Mouse (Mus musculus) kidney, adult 9 months (tissue): ENCODE results near the gene Ebi3.

Source experiments
- DNase-seq: peaks from one replicate; pipeline ENCODE4 v3.0.0; 2022

Ebi3 gene

GRCm38 (mm10) chr17:55958918-55959728 is 6.7 kb downstream of the Ebi3 start, which contains the start of gene Yju2:
TSS of gene Yju2 (plus strand) at chr17:55959099.
- peak; percentile 96 for DNase-seq

- DNase-seq = no peak
Measured at GRCm38 (mm10) chr17:55959946-55960740, 7.7 kb downstream of the Ebi3 start.

- no peak for DNase-seq
Measured at GRCm38 (mm10) chr17:55960791-55961190, 8.4 kb downstream of the Ebi3 start.

DNA sequence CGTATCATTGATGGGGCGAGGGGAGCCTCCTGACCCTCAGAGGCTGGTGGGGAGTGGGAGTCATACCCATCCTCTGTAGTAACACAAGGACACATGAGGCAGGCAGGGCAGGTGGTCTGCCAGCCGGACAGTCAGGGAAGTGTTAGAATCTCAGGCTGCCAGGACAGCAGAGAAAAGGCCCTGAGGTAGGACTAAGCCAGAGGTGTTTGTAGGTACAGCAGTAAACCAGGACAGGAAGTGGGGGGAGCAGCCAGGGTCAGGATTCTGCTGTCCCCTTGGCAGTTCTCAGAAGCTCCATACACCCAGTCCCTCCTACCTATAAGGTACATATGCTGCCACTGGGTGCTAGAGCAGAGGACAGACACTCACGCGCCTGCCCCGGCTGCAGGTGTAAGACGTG is 9.2 kb downstream of the Ebi3 start:
- no peak for DNase-seq

GRCm38 (mm10) chr17:55963171-55963570 is 10.7 kb downstream of the Ebi3 start:
- DNase-seq = no peak

DNA sequence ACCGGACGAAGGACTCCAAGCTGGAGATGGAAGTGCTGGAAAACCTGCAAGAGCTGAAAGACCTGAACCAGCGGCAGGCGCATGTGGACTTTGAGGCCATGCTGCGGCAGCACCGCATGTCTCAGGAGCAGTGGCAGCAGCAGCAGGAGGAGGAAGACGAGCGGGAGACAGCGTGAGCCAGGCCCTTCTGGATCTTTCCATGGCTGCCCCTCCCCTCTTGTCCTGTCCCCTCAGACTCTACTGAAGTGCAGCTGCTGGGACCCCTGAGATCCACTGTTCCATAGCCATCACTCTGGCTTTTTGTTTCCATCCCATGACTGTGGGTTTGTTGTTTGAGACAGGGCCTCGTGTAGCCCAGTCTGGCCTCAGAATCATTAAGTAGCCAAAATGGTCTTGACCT is 12.1 kb downstream of the Ebi3 start:
- DNase-seq = no peak

DNA sequence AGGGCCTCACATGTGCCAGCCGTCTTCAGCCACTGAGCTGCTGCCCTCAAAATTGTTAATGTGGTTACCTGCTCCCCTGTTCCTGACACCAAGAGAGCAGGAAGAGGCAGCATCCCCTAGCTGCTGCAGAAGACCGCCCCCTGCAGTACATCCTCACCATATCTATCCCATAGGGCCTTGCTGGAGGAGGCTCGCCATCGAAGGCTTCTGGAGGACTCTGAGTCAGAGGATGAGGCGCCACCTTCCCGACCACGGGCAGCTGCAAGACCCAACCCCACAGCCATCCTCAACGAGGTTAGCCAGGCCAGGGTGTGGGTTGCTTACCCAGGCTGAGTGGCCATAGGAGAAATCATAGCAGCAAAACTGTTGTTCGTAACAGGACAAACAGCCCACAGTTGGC is 12.6 kb downstream of the Ebi3 start:
- DNase-seq = no peak

GRCm38 (mm10) chr17:55967186-55967585 is 14.7 kb downstream of the Ebi3 start:
- DNase-seq = no peak

GRCm38 (mm10) chr17:55968210-55968609 is 15.8 kb downstream of the Ebi3 start:
- DNase-seq = peak; percentile 54

- DNase-seq = peak; percentile 63
Measured at GRCm38 (mm10) chr17:55969560-55969959, 17.1 kb downstream of the Ebi3 start.

DNA sequence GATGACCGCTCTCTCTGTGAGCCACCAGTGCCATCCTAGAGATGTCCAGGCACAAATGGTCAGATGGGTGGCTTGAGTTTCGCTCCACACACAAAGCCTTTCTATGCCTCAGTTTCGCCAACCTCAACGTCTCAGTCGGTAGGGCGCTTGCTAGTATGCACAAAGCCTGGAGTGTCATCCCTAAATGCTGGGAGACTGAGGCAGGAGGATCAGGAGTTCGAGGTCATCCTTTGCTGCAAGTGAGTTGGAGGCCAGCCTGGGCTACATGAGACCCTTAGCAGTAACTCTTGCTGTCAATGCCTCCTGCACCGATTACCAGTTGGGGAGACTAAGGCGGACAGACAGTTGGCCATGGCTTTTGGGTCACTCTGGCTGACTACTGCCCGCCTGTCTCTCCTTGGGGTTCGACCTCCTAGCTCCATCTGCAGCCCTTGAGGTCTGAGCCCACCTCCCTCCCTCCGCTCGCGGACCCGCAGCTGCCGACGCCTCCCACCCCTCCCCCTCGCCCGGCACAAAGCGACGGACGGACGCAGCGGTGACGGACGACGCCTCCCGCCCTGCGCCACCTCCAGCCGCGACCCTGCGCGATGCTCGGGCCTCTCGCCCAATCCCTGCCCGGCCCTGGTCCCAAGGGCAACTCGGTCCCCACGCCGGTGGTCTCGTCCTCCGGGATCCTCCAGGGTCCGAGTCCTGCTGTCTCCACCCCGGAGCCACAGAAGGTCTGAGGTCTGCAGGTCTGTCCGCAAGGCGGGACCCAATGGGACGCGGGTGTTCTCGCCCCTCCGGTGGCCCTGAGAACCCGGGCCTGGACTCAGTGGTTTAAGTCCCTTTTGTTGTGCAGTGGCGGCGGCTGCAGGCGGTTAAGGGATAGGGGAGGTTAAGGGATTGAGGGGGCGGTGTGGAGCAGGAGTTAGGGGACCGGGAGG is 17.8 kb downstream of the Ebi3 start, which contains the start of gene Shd:
TSS of gene Shd (plus strand) at position 502 of the 926 bp plus-strand sequence.
- no peak for DNase-seq

GRCm38 (mm10) chr17:55971453-55971852 is 19.0 kb downstream of the Ebi3 start:
- no peak for DNase-seq

DNA sequence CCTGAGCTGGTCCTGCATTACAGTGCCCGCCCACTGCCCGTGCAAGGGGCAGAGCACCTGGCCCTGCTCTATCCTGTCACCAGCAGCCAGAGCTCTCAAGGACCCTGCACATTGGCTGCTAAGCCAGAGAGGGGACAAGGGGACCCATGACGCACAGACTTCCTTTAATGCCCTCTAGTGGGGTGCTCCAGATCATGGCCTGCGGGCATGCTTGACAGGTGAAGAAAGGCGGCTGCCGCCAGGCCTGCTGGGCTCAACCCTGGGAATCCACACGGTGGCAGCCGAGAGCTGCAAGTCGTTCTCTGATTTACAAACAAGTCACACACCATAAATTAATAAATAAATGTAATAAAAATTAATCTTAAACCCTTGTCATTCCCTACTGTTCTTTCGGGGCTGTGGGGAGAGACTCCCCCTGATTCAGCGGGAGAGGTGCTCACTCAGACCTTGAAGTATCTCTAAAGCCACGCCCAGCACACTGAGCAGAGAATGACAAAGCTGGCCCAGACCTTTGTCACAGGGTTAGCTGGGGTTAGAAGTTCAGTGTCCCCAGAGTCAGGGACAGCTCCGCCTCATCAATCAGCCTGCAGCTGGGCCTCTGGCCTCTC is 23.9 kb downstream of the Ebi3 start:
- DNase-seq = peak; percentile 85

DNA sequence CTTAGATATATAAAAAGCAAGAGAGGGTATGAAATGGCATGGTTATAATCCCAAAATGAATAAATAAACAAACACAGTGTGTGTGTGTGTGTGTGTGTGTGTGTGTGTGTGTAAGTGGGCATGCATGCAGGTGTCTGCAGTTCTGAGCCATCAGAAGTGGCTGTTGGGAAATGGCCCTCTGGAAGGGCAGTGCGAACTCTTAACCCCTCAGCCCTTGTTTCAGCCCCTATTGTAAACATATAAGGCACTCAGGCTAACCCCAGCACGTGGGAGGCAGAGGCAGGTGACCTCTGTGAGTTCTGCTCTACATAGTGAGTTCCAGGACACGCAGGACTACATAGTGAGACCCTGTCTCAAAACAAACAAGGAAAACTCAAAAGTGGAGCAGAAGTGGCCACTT is 24.9 kb downstream of the Ebi3 start:
- DNase-seq = no peak

DNA sequence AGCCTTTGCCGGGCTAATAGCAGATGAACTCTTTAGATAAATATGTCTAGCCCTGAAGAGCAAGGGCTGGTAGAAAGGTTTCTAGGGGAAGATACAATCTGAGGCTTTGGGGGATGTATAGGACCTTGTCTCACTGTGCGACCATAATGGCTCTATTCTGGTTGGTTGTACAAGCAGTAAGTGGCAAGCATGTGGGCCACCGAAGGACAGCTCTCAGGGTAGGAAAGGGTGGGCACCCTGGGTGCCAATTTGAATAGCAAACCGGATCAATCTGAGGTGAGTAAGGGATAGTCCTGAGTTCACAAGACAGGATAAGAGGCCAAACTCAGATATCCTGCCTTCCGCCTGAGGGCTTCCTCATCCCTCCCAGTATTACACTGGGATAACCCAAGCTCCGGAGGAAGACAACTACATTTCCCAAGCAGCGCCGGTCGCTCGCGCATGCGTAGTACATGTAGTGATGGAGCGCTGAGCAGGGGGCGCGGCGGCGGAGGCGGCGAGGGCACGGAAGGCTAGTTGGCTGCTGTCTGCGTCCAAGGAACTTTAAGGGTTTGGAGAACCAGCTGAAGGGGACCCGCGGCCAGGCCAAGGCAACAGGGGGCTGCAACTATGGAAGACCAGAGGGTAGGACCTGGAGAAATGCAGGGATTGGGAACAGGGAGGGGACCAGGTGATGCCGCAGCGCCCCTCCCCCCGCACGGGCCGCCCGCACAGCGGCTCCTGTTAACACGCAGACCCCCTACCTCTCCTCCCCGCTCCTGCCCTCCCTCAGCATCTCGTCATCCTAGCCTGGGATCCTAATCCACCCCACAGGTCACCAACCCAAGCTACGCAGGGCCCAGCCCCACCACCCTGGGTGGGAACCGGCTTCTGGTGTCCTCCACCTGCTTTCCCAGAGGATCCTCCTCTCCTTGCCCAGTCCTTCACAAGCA is 33.9 kb downstream of the Ebi3 start, which contains the start of gene Fsd1:
TSS of gene Fsd1 (plus strand) at position 480 of the 932 bp plus-strand sequence.
- no peak for DNase-seq

GRCm38 (mm10) chr17:55990278-55990898 is 37.9 kb downstream of the Ebi3 start:
- DNase-seq = no peak

DNA sequence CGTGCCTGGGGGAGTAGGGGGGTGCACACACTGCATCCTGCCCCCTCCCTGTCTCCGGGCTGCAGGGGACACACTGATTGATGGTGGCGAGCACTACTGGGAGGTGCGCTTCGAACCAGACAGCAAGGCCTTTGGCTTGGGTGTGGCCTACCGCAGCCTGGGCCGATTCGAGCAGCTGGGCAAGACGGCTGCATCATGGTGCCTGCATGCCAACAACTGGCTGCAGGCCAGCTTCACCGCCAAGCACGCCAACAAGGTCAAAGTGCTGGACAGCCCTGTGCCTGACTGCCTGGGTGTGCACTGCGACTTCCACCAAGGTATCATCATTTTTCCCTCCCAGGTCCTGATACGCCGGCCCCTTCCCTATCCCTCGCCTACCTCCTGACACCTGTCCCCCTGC is 43.6 kb downstream of the Ebi3 start:
- DNase-seq = peak; percentile 80

DNA sequence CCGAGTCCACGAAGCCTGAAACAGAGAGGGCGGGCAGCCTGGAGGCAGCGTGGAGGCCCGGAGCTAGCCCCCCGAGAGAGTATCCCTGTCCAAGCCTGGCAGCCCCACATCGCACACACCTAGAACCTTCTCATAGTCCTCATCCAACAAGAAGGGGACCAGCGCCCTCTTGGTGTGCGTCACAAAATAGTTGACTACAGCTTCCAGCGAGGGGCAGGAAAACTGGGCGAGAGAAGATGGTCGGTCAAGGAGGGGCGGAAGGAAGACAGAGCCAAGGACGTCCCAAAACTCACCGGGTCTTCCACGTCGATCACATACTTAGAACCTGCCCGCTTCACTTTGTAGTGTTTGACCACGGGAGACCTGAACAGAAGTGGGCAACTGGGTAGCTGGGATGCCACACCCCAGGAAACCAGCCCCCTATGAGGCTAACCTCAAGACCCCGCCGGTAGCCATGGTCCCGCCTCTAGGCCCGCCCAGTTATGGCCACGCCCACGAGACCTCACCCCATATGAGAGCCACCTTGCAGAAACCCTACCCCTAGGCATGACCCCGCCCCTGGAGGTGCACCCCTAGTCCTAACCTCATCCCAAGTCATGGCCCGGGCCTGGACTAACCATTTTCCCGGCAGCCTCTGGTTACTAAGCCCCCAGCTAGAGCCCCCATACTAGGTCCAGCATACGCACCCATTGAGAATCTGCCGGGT is 47.5 kb downstream of the Ebi3 start:
- no peak for DNase-seq

GRCm38 (mm10) chr17:56003000-56003399 is 50.6 kb downstream of the Ebi3 start:
- DNase-seq = no peak
